Mouse (Mus musculus) myocyte (in vitro differentiated cells): ENCODE results near the gene Lgmn.

Experiments used
- CEBPB ChIP-seq: IDR thresholded peaks from 2 replicates; pipeline ENCODE4 v1.6.1; 2011; ENCODE audit warnings: mild to moderate bottlenecking, moderate library complexity; ENCODE audit not compliant: poor library complexity, insufficient read depth, severe bottlenecking
- E2F4 ChIP-seq: IDR thresholded peaks from one replicate; pipeline ENCODE4 v1.6.1; 2011; ENCODE audit warnings: mild to moderate bottlenecking, control low read depth, moderate library complexity; ENCODE audit not compliant: insufficient read depth
- MAX ChIP-seq: IDR thresholded peaks from one replicate; pipeline ENCODE4 v1.6.1; 2011; ENCODE audit warnings: low read depth, mild to moderate bottlenecking, control low read depth
- MYOD1 ChIP-seq, 3 experiments: IDR thresholded peaks; one replicate each; pipeline ENCODE4 v1.6.1; 2011; ENCODE audit warnings: control low read depth in 2 of 3, low read depth in 2 of 3, mild to moderate bottlenecking in 2 of 3, moderate library complexity in 1 of 3; ENCODE audit not compliant: insufficient read length in 2 of 3, control insufficient read depth in 1 of 3
- MYOG ChIP-seq, 3 experiments: IDR thresholded peaks; one replicate each; pipeline ENCODE4 v1.6.1; 2011; ENCODE audit warnings: control low read depth in 2 of 3, low read depth in 2 of 3, mild to moderate bottlenecking in 2 of 3; ENCODE audit not compliant: insufficient read length in 2 of 3, control insufficient read depth in 1 of 3, insufficient read depth in 1 of 3
- POLR2A ChIP-seq: IDR thresholded peaks from one replicate; pipeline ENCODE4 v1.6.1; 2011; ENCODE audit warnings: low read depth, mild to moderate bottlenecking, control low read depth, moderate library complexity; ENCODE audit not compliant: insufficient read length
- POLR2AphosphoS2 ChIP-seq: IDR thresholded peaks from one replicate; pipeline ENCODE4 v1.6.1; 2011; ENCODE audit warnings: low read depth, control low read depth; ENCODE audit not compliant: insufficient read length
- REST ChIP-seq: IDR thresholded peaks from one replicate; pipeline ENCODE4 v1.6.1; 2011; ENCODE audit warnings: mild to moderate bottlenecking, control low read depth, moderate library complexity; ENCODE audit not compliant: insufficient read depth, insufficient read length
- SRF ChIP-seq: IDR thresholded peaks from one replicate; pipeline ENCODE4 v1.6.1; 2011; ENCODE audit warnings: low read depth; ENCODE audit not compliant: control insufficient read depth, insufficient read length
- TCF12 ChIP-seq: IDR thresholded peaks from one replicate; pipeline ENCODE4 v1.6.1; 2011; ENCODE audit warnings: mild to moderate bottlenecking, control low read depth; ENCODE audit not compliant: poor library complexity, insufficient read depth, severe bottlenecking
- USF1 ChIP-seq: IDR thresholded peaks from one replicate; pipeline ENCODE4 v1.6.1; 2011; ENCODE audit warnings: low read depth, mild to moderate bottlenecking, control low read depth, moderate library complexity

- TF ChIP-seq POLR2A (no peak), TCF12 (no peak), E2F4 (no peak), POLR2AphosphoS2 (no peak), MAX (no peak), CEBPB (no peak), USF1 (no peak), SRF (no peak), MYOG (IDR thresholded peaks at IDR 0.05; ENCODE audit: control insufficient read depth in 1 of 3, insufficient read depth in 1 of 3, insufficient read length in 2 of 3, low read depth in 2 of 3) (no peak), MYOD1 (IDR thresholded peaks at IDR 0.05; ENCODE audit: control insufficient read depth in 1 of 3, insufficient read length in 2 of 3, low read depth in 2 of 3) (no peak), REST (no peak)
Measured at GRCm38 (mm10) chr12:102416955-102417510, 22.6 kb downstream of the Lgmn start.
